Mouse (Mus musculus) CD8-positive naive resting alpha-beta T cell, adult 2 months (primary cell): ENCODE results near the gene Pou2f3.
"Not testable (repeated sequence)": the region's sequence is repeated elsewhere in the genome, so short reads cannot be mapped to it uniquely, and the experiment has no call there.

ENCODE experiments used
- DNase-seq, 2 experiments: peaks; one replicate each; pipeline ENCODE4 v3.0.0; 2022; ENCODE audit warnings: low read depth in 2 of 2, low spot score in 2 of 2

Gene Pou2f3

GRCm38 (mm10) chr9:43178172-43178571 lies 32.0 kb downstream of the Pou2f3 start:
- no peak for DNase-seq

GRCm38 (mm10) chr9:43167081-43167480 lies 43.1 kb downstream of the Pou2f3 start:
- DNase-seq = no peak

GRCm38 (mm10) chr9:43166346-43166745 lies 43.8 kb downstream of the Pou2f3 start:
- no peak for DNase-seq

- no peak for DNase-seq
These were observed 54.2 kb downstream of the Pou2f3 start for GRCm38 (mm10) chr9:43155960-43156359.

- no peak for DNase-seq
These were observed 58.4 kb downstream of the Pou2f3 start for GRCm38 (mm10) chr9:43151779-43152178.

- DNase-seq = no peak
These were observed 59.2 kb downstream of the Pou2f3 start for GRCm38 (mm10) chr9:43150957-43151356.

- no peak for DNase-seq
These were observed 60.1 kb downstream of the Pou2f3 start for GRCm38 (mm10) chr9:43150075-43150474.

- no peak for DNase-seq
These were observed 60.7 kb downstream of the Pou2f3 start for GRCm38 (mm10) chr9:43149498-43149897.

GRCm38 (mm10) chr9:43145196-43145595 lies 65.0 kb downstream of the Pou2f3 start:
- no peak for DNase-seq

GRCm38 (mm10) chr9:43144206-43144810 lies 65.9 kb downstream of the Pou2f3 start:
- DNase-seq = no peak

GRCm38 (mm10) chr9:43141839-43142238 lies 68.3 kb downstream of the Pou2f3 start:
- DNase-seq = peak; percentile 3 to 23

- no peak for DNase-seq
These were observed 76.6 kb downstream of the Pou2f3 start for GRCm38 (mm10) chr9:43133525-43133924.

GRCm38 (mm10) chr9:43132380-43132779 lies 77.8 kb downstream of the Pou2f3 start:
- DNase-seq = no peak

GRCm38 (mm10) chr9:43131940-43132339 lies 78.2 kb downstream of the Pou2f3 start:
- DNase-seq = no peak

- DNase-seq = no peak
These were observed 79.5 kb downstream of the Pou2f3 start for GRCm38 (mm10) chr9:43130684-43131083.

GRCm38 (mm10) chr9:43127101-43127787 lies 82.9 kb downstream of the Pou2f3 start:
- no peak for DNase-seq

GRCm38 (mm10) chr9:43122379-43122778 lies 87.8 kb downstream of the Pou2f3 start:
- no peak for DNase-seq

GRCm38 (mm10) chr9:43121948-43122347 lies 88.2 kb downstream of the Pou2f3 start:
- not testable (repeated sequence) for DNase-seq

- DNase-seq = no peak
These were observed 93.2 kb downstream of the Pou2f3 start for GRCm38 (mm10) chr9:43116997-43117336.

- no peak for DNase-seq
These were observed 93.8 kb downstream of the Pou2f3 start, which contains the start of gene Tmem136 for GRCm38 (mm10) chr9:43116134-43116996. Tmem136 (minus strand) TSS chr9:43116570.

GRCm38 (mm10) chr9:43115431-43116133 lies 94.6 kb downstream of the Pou2f3 start:
- DNase-seq = no peak
